In genomic region chr4:70463302-70463701, GRCm38 (mm10) we compare ENCODE assay signal across 17 mouse cellular contexts.
"Had no signal": no experiment of that assay in that cellular context is flagged by ENCODE, and none has a peak within 500 bp of the region (broad histone marks: within the 10 kb centered on the region; RNA-seq: fewer than 3 reads in every experiment).

No protein-coding gene starts in this region.

- H3K4me3 ChIP-seq: lung, embryonic 15.5 days; megakaryocyte, embryonic 14.5 days; midbrain, embryonic 13.5 days; midbrain, embryonic 15.5 days; neural tube, embryonic 12.5 days; stomach, embryonic 15.5 days had no signal

- H3K9me3 ChIP-seq: lung, embryonic 15.5 days; megakaryocyte, embryonic 14.5 days; midbrain, embryonic 13.5 days; midbrain, embryonic 15.5 days; neural tube, embryonic 12.5 days; stomach, embryonic 15.5 days had no signal

- DNase-seq: lung, adult 2 months; lung, postnatal 14 days; lung, postnatal 36 days; right cerebral cortex, postnatal 14 days; thymus, adult 2 months; thymus, postnatal 25 days; thymus, postnatal 4 days had no signal

- H3K4me2 ChIP-seq: lung, embryonic 15.5 days; midbrain, embryonic 11.5 days; midbrain, embryonic 13.5 days; midbrain, embryonic 15.5 days; neural tube, embryonic 12.5 days; stomach, embryonic 15.5 days had no signal

- H3K36me3 ChIP-seq: lung, embryonic 15.5 days; midbrain, embryonic 15.5 days; neural tube, embryonic 12.5 days; stomach, embryonic 15.5 days had no signal

- ATAC-seq: lung, postnatal 0 days; midbrain, embryonic 13.5 days; midbrain, embryonic 15.5 days had no signal

- H3K27me3 ChIP-seq: lung, embryonic 15.5 days; megakaryocyte, embryonic 14.5 days; midbrain, embryonic 13.5 days; midbrain, embryonic 15.5 days; neural tube, embryonic 12.5 days; stomach, embryonic 15.5 days had no signal

- H3K4me1 ChIP-seq: lung, embryonic 15.5 days; megakaryocyte, embryonic 14.5 days; midbrain, embryonic 13.5 days; midbrain, embryonic 15.5 days; neural tube, embryonic 12.5 days; stomach, embryonic 15.5 days had no signal

- H3K27ac ChIP-seq: lung, embryonic 15.5 days; macrophage; midbrain, embryonic 13.5 days; midbrain, embryonic 15.5 days; neural tube, embryonic 12.5 days; stomach, embryonic 15.5 days; stomach, postnatal 0 days had no signal

- H3K9ac ChIP-seq: lung, embryonic 15.5 days; midbrain, embryonic 13.5 days; midbrain, embryonic 15.5 days; neural tube, embryonic 12.5 days; stomach, embryonic 15.5 days had no signal
